Mouse (Mus musculus) G1E (cell line): ENCODE measurements around the gene Srpk1. TPM values are rescaled to one million over a fixed set of nuclear protein-coding genes. Genes with fewer than 3 reads are reported as not detected.
A peak's percentile ranks its signal among the peaks of the same experiment; 100 is the strongest.

Experiments
- ATAC-seq: 2 replicates; pipeline ENCODE4 v1.8.0; 2016; ENCODE audit warnings: mild to moderate bottlenecking; ENCODE audit not compliant: insufficient number of reproducible peaks, poor library complexity, low FRiP score, severe bottlenecking; ENCODE audit errors: extremely low read depth
- DNase-seq: peaks from one replicate; pipeline ENCODE4 v3.0.0; 2012; ENCODE audit warnings: low spot score
- H3K27me3 ChIP-seq: 2 replicates; pipeline ENCODE4 v1.6.1; 2012; ENCODE audit warnings: mild to moderate bottlenecking, low read length, inconsistent platforms; ENCODE audit not compliant: insufficient read depth
- H3K36me3 ChIP-seq: replicated peaks from 2 replicates; pipeline ENCODE3; 2012; ENCODE audit warnings: mild to moderate bottlenecking, inconsistent platforms
- H3K4me1 ChIP-seq: 2 replicates; pipeline ENCODE4 v1.6.1; 2012; ENCODE audit warnings: low read depth, low read length, inconsistent platforms, mixed read lengths; ENCODE audit not compliant: insufficient read depth
- H3K4me3 ChIP-seq: 2 replicates; pipeline ENCODE4 v1.5.1; 2012; ENCODE audit warnings: low read depth, mild to moderate bottlenecking, inconsistent platforms, low read length, moderate library complexity, mixed read lengths
- H3K9me3 ChIP-seq: replicated peaks from 2 replicates; pipeline ENCODE4 v1.6.1; 2012; ENCODE audit warnings: inconsistent platforms
- CTCF ChIP-seq: IDR thresholded peaks from 2 replicates; pipeline ENCODE4 v1.5.1; 2012; ENCODE audit warnings: low read depth, low read length, inconsistent platforms, mixed read lengths
- GATA1 ChIP-seq: IDR thresholded peaks from 2 replicates; pipeline ENCODE4 v1.6.1; 2012; ENCODE audit warnings: borderline replicate concordance, low read length, inconsistent platforms, mixed read lengths
- GATA2 ChIP-seq: IDR thresholded peaks from 2 replicates; pipeline ENCODE4 v1.6.1; 2012; ENCODE audit warnings: low read depth, low read length, inconsistent platforms, borderline replicate concordance
- POLR2AphosphoS5 ChIP-seq: IDR thresholded peaks from 2 replicates; pipeline ENCODE4 v1.6.1; 2012; ENCODE audit warnings: low read depth, low read length, inconsistent platforms; ENCODE audit not compliant: insufficient replicate concordance
- TAL1 ChIP-seq: conservative IDR thresholded peaks from 2 replicates; pipeline ENCODE4 v1.6.1; 2012; ENCODE audit warnings: low read depth, low read length, inconsistent platforms, mixed read lengths
- polyA plus RNA-seq: library from polyadenylated mRNA; stranded (reverse); fragments of >175 nt; gene quantifications from 2 replicates; pipeline ENCODE4 v1.2.3, GENCODE M21; 2012
- total RNA-seq, 2 experiments: library from RNA; stranded (forward) in 1 of 2; stranded (reverse) in 1 of 2; fragments of 200-1000 nt in 1 of 2; fragments of >200 nt in 1 of 2; fragmentation: Nextera tagmentation in 1 of 2; gene quantifications; 2 replicates each; pipeline ENCODE4 v1.2.3; 2014 to 2017

Gene Srpk1
- total RNA-seq (2014; fragmentation: Nextera tagmentation) (158 and 193 TPM in 2 replicates), total RNA-seq (2017) (95.5 and 112 TPM in 2 replicates), polyA plus RNA-seq (81.6 and 95.9 TPM in 2 replicates)

- H3K4me1 ChIP-seq: peaks cover 56% of the 10 kb centered on the region
- H3K9me3 ChIP-seq: no peaks in the 10 kb centered on the region
- TF ChIP-seq GATA1 (no peak), CTCF (no peak)
- peak within 1 kb of the TSS; percentile 90 for H3K4me3 ChIP-seq
- peak; percentile 93 for DNase-seq
- H3K36me3 ChIP-seq: peaks cover 39% of the 10 kb centered on the region
- ATAC-seq: peak; percentile 42; the same call in 1 of the 2 replicates
- H3K27me3 ChIP-seq: peaks cover 7% of the 10 kb centered on the region
Measured at GRCm38 (mm10) chr17:28622300-28622759, at the start of gene Srpk1. Srpk1 (minus strand) TSS chr17:28622709.

GRCm38 (mm10) chr17:28659564-28659963, 37.1 kb upstream of the Srpk1 start:
- no peak for TF ChIP-seq TAL1
- no peak for TF ChIP-seq POLR2AphosphoS5
- TF ChIP-seq CTCF: no peak
- no peak for TF ChIP-seq GATA1
- TF ChIP-seq GATA2: no peak
- Histone ChIP-seq H3K9me3 (no peaks in the 10 kb centered on the region), H3K4me3 (no peak overlapping the region), H3K36me3 (no peaks in the 10 kb centered on the region), H3K4me1 (peaks cover 3% of the 10 kb centered on the region), H3K27me3 (peaks cover 15% of the 10 kb centered on the region)
- ATAC-seq (no peak), DNase-seq (no peak)

GRCm38 (mm10) chr17:28657936-28658335, 35.4 kb upstream of the Srpk1 start:
- no peak for TF ChIP-seq POLR2AphosphoS5
- no peak for TF ChIP-seq GATA2
- no peak for TF ChIP-seq CTCF
- no peak for TF ChIP-seq GATA1
- no peak for TF ChIP-seq TAL1
- no peak overlapping the region for H3K4me3 ChIP-seq

GRCm38 (mm10) chr17:28650268-28650667, 27.8 kb upstream of the Srpk1 start:
- Histone ChIP-seq H3K9me3 (no peaks in the 10 kb centered on the region), H3K4me1 (no peaks in the 10 kb centered on the region), H3K4me3 (no peak overlapping the region), H3K36me3 (no peaks in the 10 kb centered on the region), H3K27me3 (peaks cover 22% of the 10 kb centered on the region)
- DNase-seq (no peak), ATAC-seq (no peak)
- no peak for TF ChIP-seq CTCF

More at GRCm38 (mm10) chr17:28657936-28658335, 35.4 kb upstream of the Srpk1 start:
- DNase-seq: no peak
- peak; percentile 28; the same call in 1 of the 2 replicates for ATAC-seq
- Histone ChIP-seq H3K4me1 (peaks cover 3% of the 10 kb centered on the region), H3K27me3 (peaks cover 16% of the 10 kb centered on the region), H3K9me3 (no peaks in the 10 kb centered on the region), H3K36me3 (no peaks in the 10 kb centered on the region)

- Histone ChIP-seq H3K4me1 (no peaks in the 10 kb centered on the region), H3K36me3 (no peaks in the 10 kb centered on the region), H3K4me3 (no peak overlapping the region), H3K9me3 (no peaks in the 10 kb centered on the region), H3K27me3 (peaks cover 32% of the 10 kb centered on the region)
- no peak for DNase-seq
- TF ChIP-seq TAL1: no peak
- TF ChIP-seq POLR2AphosphoS5: no peak
- TF ChIP-seq CTCF: 0 out of 2 replicates have a peak, but pooled peaks have one; percentile 39
- no peak for ATAC-seq
Measured at GRCm38 (mm10) chr17:28648607-28649370, 26.3 kb upstream of the Srpk1 start.

GRCm38 (mm10) chr17:28646221-28646620, 23.7 kb upstream of the Srpk1 start:
- no peak for ATAC-seq
- Histone ChIP-seq H3K4me1 (0 out of 2 replicates have a peak, but pooled peaks cover 2% of the 10 kb centered on the region), H3K4me3 (no peak overlapping the region), H3K27me3 (peaks cover 38% of the 10 kb centered on the region), H3K36me3 (no peaks in the 10 kb centered on the region), H3K9me3 (no peaks in the 10 kb centered on the region)
- no peak for DNase-seq
- TF ChIP-seq GATA1 (no peak), GATA2 (no peak), TAL1 (no peak), POLR2AphosphoS5 (no peak), CTCF (no peak)

- H3K27me3 ChIP-seq: peaks cover 43% of the 10 kb centered on the region
- ATAC-seq: no peak
Measured at GRCm38 (mm10) chr17:28644112-28644511, 21.6 kb upstream of the Srpk1 start.

More at GRCm38 (mm10) chr17:28644112-28644511, 21.6 kb upstream of the Srpk1 start:
- no peak for DNase-seq
- H3K4me3 ChIP-seq: no peak overlapping the region
- TF ChIP-seq GATA1: no peak
- TF ChIP-seq CTCF: no peak
- no peak for TF ChIP-seq GATA2
- no peak for TF ChIP-seq POLR2AphosphoS5
- H3K9me3 ChIP-seq: no peaks in the 10 kb centered on the region
- peaks cover 9% of the 10 kb centered on the region; the same call in 1 of the 2 replicates for H3K4me1 ChIP-seq
- H3K36me3 ChIP-seq: no peaks in the 10 kb centered on the region
